Mouse (Mus musculus): Measurements from ENCODE around the gene Zfp865. TPM values are rescaled to one million over a fixed set of nuclear protein-coding genes. Genes with fewer than 3 reads are reported as not detected.
"Not testable (repeated sequence)": the region's sequence is repeated elsewhere in the genome, so short reads cannot be mapped to it uniquely, and the experiment has no call there.

Gene Zfp865
- polyA plus RNA-seq, 1 experiment from 2014 or later = 5.6 TPM

- H3K9ac ChIP-seq = peak within 1 kb of the TSS; percentile 75
- peak within 1 kb of the TSS; percentile 80 for H3K4me2 ChIP-seq (replicated peaks)
- peaks cover 17% of the 10 kb centered on the region; the same call in 1 of the 2 replicates for H3K36me3 ChIP-seq
- peaks cover 16% of the 10 kb centered on the region for H3K4me1 ChIP-seq (replicated peaks)
- peak within 1 kb of the TSS; percentile 72 for H3K4me3 ChIP-seq (replicated peaks)
- H3K27me3 ChIP-seq (replicated peaks) = no peaks in the 10 kb centered on the region
- H3K27ac ChIP-seq = peak within 1 kb of the TSS; percentile 45
- 5% methylated on average over 17 of the region's 26 CpGs for WGBS
- ATAC-seq = peak; percentile 92
- no peaks in the 10 kb centered on the region for H3K9me3 ChIP-seq
These were observed 23.9 kb upstream of the Zfp865 start, which contains the start of gene Zfp579 for GRCm38 (mm10) chr7:4996003-4996895. TSS of gene Zfp579 (minus strand) at chr7:4996158.

DNA sequence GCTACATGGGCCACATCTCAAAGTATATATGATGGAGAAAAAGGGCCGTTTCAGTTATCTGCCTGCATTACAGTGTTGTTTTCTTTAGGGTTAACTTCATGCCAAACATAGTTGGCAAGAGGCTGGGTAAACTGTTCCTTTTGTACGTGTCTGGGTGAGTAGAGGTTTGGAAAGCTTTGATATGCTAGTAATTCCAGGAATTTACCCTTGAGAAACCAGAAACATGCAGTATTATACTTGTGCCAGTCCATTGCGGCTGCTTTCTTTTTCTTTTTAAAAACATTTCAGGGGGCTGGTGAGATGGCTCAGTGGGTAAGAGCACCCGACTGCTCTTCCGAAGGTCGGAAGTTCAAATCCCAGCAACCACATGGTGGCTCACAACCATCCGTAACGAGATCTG, 23.2 kb upstream of the Zfp865 start:
- Histone ChIP-seq H3K4me2 (replicated peaks) (peak overlapping the region; percentile 80), H3K36me3 (peaks cover 17% of the 10 kb centered on the region; the same call in 1 of the 2 replicates), H3K4me3 (replicated peaks) (peak overlapping the region; percentile 72; the same call in 1 of the 2 replicates), H3K27ac (no peak overlapping the region; the same call in 1 of the 2 replicates), H3K4me1 (replicated peaks) (peaks cover 16% of the 10 kb centered on the region), H3K27me3 (replicated peaks) (no peaks in the 10 kb centered on the region), H3K9ac (no peak overlapping the region), H3K9me3 (no peaks in the 10 kb centered on the region)
- no peak for ATAC-seq
- WGBS = 66% methylated on average over 8 of the region's 8 CpGs

- ATAC-seq = no peak
- no peaks in the 10 kb centered on the region for H3K36me3 ChIP-seq
- H3K4me2 ChIP-seq (replicated peaks) = no peak overlapping the region
- H3K9ac ChIP-seq = no peak overlapping the region
- no peak overlapping the region for H3K27ac ChIP-seq
- H3K4me1 ChIP-seq (replicated peaks) = peaks cover 11% of the 10 kb centered on the region
- H3K27me3 ChIP-seq (replicated peaks) = no peaks in the 10 kb centered on the region
- no peaks in the 10 kb centered on the region for H3K9me3 ChIP-seq
- WGBS = 56% methylated on average over 2 of the region's 2 CpGs
- H3K4me3 ChIP-seq (replicated peaks) = no peak overlapping the region
These were observed 20.3 kb upstream of the Zfp865 start for GRCm38 (mm10) chr7:4999876-5000275.

GRCm38 (mm10) chr7:5002876-5003275, 17.3 kb upstream of the Zfp865 start:
- WGBS = 67% methylated on average over 8 of the region's 8 CpGs
- not testable (repeated sequence) for H3K27ac ChIP-seq; H3K9ac ChIP-seq; ATAC-seq; H3K4me1 ChIP-seq (replicated peaks); H3K9me3 ChIP-seq; H3K27me3 ChIP-seq (replicated peaks); H3K4me2 ChIP-seq (replicated peaks); H3K4me3 ChIP-seq (replicated peaks)
- H3K36me3 ChIP-seq = peaks cover 16% of the 10 kb centered on the region

DNA sequence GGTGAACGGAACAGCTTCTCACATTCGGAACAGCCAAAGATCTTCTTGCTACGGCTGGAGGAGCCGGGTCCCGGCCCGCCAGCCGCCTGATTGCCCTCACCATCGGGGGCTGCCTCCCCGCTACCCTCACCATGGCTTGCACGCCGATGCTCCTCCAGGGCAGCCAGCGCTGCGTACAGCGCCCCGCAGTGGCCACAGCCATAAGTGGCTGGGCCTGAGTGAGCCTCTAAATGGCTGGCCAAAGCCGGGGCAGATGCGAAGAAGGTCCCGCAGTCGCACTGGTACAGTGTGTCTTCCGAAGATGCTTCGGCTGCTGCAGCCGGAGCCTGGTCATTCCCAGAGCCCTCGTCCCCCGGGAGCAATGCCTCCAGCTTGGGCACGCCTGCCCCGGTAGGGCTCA, 11.9 kb upstream of the Zfp865 start:
- Histone ChIP-seq H3K36me3 (peaks cover 55% of the 10 kb centered on the region), H3K4me2 (replicated peaks) (no peak overlapping the region), H3K9ac (no peak overlapping the region), H3K4me3 (replicated peaks) (no peak overlapping the region), H3K4me1 (replicated peaks) (no peaks in the 10 kb centered on the region), H3K27ac (no peak overlapping the region), H3K9me3 (no peaks in the 10 kb centered on the region), H3K27me3 (replicated peaks) (no peaks in the 10 kb centered on the region)
- WGBS = 98% methylated on average over 26 of the region's 26 CpGs
- ATAC-seq = no peak

- ATAC-seq = no peak
- H3K27ac ChIP-seq = no peak overlapping the region
- 87% methylated on average over 27 of the region's 27 CpGs for WGBS
- no peaks in the 10 kb centered on the region for H3K27me3 ChIP-seq (replicated peaks)
- H3K4me2 ChIP-seq (replicated peaks) = peak overlapping the region; percentile 66; the same call in 1 of the 2 replicates
- no peaks in the 10 kb centered on the region for H3K9me3 ChIP-seq
- H3K4me1 ChIP-seq (replicated peaks) = 0 out of 2 replicates have a peak, but pooled peaks cover 2% of the 10 kb centered on the region
- no peak overlapping the region for H3K9ac ChIP-seq
- peaks cover 47% of the 10 kb centered on the region for H3K36me3 ChIP-seq
- H3K4me3 ChIP-seq (replicated peaks) = 0 out of 2 replicates have a peak overlapping the region, but pooled peaks have one; percentile 68
These were observed 7.3 kb upstream of the Zfp865 start for GRCm38 (mm10) chr7:5012681-5013513.

- WGBS = under 1% methylated on average over 42 of the region's 42 CpGs
- Histone ChIP-seq H3K9me3 (no peaks in the 10 kb centered on the region), H3K4me3 (replicated peaks) (peak within 1 kb of the TSS; percentile 68), H3K4me2 (replicated peaks) (peak within 1 kb of the TSS; percentile 66), H3K27me3 (replicated peaks) (no peaks in the 10 kb centered on the region), H3K27ac (peak within 1 kb of the TSS; percentile 99), H3K4me1 (replicated peaks) (0 out of 2 replicates have a peak, but pooled peaks cover 2% of the 10 kb centered on the region), H3K9ac (peak within 1 kb of the TSS; percentile 77), H3K36me3 (peaks cover 33% of the 10 kb centered on the region)
- peak; percentile 84 for ATAC-seq
These were observed 5.7 kb upstream of the Zfp865 start, which contains the start of the genes Zfp524 and Fiz1 for GRCm38 (mm10) chr7:5014251-5015117. TSS of gene Zfp524 (plus strand) at chr7:5014415. TSS of gene Fiz1 (minus strand) at chr7:5014697.

DNA sequence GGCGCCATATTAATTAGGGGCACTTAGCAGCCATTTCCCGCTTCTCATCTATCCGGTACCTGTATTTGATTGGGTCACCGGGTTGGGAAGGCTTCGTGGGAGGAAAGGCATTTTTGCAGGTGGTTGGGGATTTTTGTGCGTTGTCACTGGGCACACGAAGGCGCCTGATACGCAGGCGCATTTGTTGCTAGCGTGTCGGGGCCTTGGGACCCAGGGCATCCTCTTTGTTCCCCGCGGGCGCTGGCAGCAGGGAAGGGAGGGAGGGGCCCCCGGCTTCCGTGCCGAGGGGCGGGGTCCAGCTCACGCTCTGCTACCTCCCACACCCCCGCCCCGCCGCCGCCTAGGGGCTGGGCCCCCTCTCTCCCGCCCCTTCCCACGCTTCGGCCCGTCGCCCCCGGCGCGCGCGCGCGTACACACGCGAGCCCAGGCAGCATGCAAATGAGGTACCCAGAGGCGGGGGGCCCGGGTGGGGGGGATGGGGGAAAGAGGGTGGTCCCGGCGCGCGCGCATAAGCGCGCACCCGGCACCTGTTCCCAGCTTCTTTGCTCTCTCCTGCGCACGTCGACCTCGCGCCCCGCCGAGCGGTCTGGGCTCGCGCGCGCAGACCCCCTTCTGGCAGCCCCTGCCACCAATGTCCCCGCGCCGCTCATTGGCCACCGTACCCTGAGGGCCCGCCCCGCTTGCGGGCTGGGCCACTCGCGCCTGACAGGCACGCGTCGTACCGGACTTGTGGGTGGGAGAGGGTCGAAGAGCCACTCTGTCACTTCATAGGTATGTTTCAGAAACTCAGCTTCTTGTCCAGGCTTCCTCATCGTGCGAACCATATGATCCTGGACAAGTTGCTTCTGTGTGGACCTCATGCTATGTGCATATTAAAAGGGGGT, 4.8 kb upstream of the Zfp865 start, which contains the start of gene Gm44973:
Gene Gm44973 (plus strand): TSS at position 379 of the 884 bp plus-strand sequence.
- Histone ChIP-seq H3K27me3 (replicated peaks) (no peaks in the 10 kb centered on the region), H3K36me3 (peaks cover 28% of the 10 kb centered on the region), H3K27ac (peak within 1 kb of the TSS; percentile 99), H3K4me3 (replicated peaks) (peak within 1 kb of the TSS; percentile 68), H3K4me2 (replicated peaks) (peak within 1 kb of the TSS; percentile 66), H3K4me1 (replicated peaks) (0 out of 2 replicates have a peak, but pooled peaks cover 2% of the 10 kb centered on the region), H3K9me3 (no peaks in the 10 kb centered on the region), H3K9ac (peak within 1 kb of the TSS; percentile 77)
- under 1% methylated on average over 61 of the region's 76 CpGs for WGBS
- peak; percentile 81 for ATAC-seq

DNA sequence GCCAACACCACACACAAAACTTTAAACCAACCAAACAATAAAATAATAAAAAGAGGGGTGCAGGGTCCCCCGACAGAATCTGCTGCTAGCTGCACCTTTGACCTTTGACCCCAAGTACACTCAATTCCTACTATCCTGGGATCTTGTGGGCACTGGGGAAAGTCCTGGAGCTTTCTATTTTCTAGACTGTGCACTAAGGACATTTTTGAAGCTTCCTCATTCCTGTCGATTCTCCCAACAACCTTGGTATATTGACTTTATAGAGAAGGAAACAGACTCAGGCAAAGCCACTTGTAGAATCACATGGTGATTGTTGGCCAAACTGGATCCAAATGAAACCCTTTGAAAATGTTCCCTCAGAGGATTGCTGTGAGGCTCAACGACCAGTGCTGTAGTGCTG, 4.1 kb upstream of the Zfp865 start:
- ATAC-seq = peak; percentile 0; the same call in 1 of the 2 replicates
- Histone ChIP-seq H3K36me3 (peaks cover 23% of the 10 kb centered on the region), H3K4me2 (replicated peaks) (peak overlapping the region; percentile 66), H3K4me3 (replicated peaks) (peak overlapping the region; percentile 68), H3K27ac (peak overlapping the region; percentile 99), H3K4me1 (replicated peaks) (peaks cover 3% of the 10 kb centered on the region; the same call in 1 of the 2 replicates), H3K27me3 (replicated peaks) (no peaks in the 10 kb centered on the region), H3K9me3 (no peaks in the 10 kb centered on the region), H3K9ac (peak overlapping the region; percentile 59)
- 45% methylated on average over 3 of the region's 3 CpGs for WGBS

DNA sequence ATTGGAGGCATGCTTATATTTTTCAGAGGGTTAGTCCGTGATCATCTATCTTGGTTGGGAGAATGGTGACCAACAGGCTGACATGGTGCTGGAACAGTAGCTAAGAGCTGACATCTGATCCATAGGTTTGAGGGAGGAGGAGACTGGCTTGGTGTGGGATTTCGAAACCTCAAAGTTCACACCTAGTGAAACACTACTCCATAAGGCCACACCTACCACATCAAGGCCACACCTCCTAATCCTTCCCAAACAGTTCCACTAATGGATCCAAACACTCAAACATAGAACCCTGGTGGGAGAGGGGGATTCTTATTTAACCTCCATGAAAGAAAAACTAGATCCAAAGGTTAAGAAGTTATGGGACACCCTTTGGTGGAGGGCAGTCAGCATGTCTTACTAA, 3.3 kb upstream of the Zfp865 start:
- Histone ChIP-seq H3K4me3 (replicated peaks) (no peak overlapping the region), H3K4me2 (replicated peaks) (no peak overlapping the region), H3K4me1 (replicated peaks) (peaks cover 9% of the 10 kb centered on the region; the same call in 1 of the 2 replicates), H3K9me3 (no peaks in the 10 kb centered on the region), H3K9ac (no peak overlapping the region), H3K27ac (no peak overlapping the region), H3K27me3 (replicated peaks) (no peaks in the 10 kb centered on the region), H3K36me3 (peaks cover 14% of the 10 kb centered on the region)
- ATAC-seq = no peak
- 95% methylated on average over 2 of the region's 2 CpGs for whole genome bisulfite sequencing
